9 mouse cellular contexts compared by ENCODE assay signal in genomic region chr2:31291421-31291820, GRCm38 (mm10). TPM values are rescaled to one million over a fixed set of nuclear protein-coding genes. Genes with fewer than 3 reads are reported as not detected.
DNase-seq lines count a peak whose midpoint lies in the region; ATAC-seq and TF ChIP-seq lines count a peak whose summit lies in the region.
"Had no signal": no experiment of that assay in that cellular context is flagged by ENCODE, and none has a peak within 500 bp of the region (broad histone marks: within the 10 kb centered on the region; RNA-seq: fewer than 3 reads in every experiment).

No protein-coding gene starts in this region.

- no peaks in the 10 kb centered on the region for H3K4me1 ChIP-seq in hindbrain, embryonic 11.5 days (replicated peaks; ENCODE audit: control insufficient read depth, insufficient read depth, low read length)
- H3K4me1 ChIP-seq in hindbrain, embryonic 12.5 days, result no peaks in the 10 kb centered on the region
- H3K4me1 ChIP-seq in midbrain, postnatal 0 days (ENCODE audit: insufficient read depth, low read length), result no peaks in the 10 kb centered on the region

- DNase-seq in hindbrain, embryonic 11.5 days (ENCODE audit: low spot score), result peak; percentile 81
- peak; percentile 64 for DNase-seq in R1 (ENCODE audit: low read depth, low spot score)
- DNase-seq in cerebellum, postnatal 25 days, result peak; percentile 80 to 86
- DNase-seq in kidney, postnatal 4 days, result peak; percentile 82 to 83
- DNase-seq in midbrain, postnatal 0 days (ENCODE audit: low spot score), result peak; percentile 57

- H3K79me3 ChIP-seq in C2C12 (ENCODE audit: low read depth), result no peaks in the 10 kb centered on the region

- H3K9me3 ChIP-seq in hindbrain, embryonic 11.5 days (ENCODE audit: control insufficient read depth, low read length), result no peaks in the 10 kb centered on the region
- H3K9me3 ChIP-seq in hindbrain, embryonic 12.5 days (replicated peaks), result no peaks in the 10 kb centered on the region
- H3K9me3 ChIP-seq in midbrain, postnatal 0 days (ENCODE audit: low read length), result no peaks in the 10 kb centered on the region
- H3K9me3 ChIP-seq: megakaryocyte, embryonic 14.5 days had no signal

- no peak overlapping the region for H3K9ac ChIP-seq in hindbrain, embryonic 11.5 days (ENCODE audit: low read depth, low read length)
- H3K9ac ChIP-seq in hindbrain, embryonic 12.5 days, result no peak overlapping the region
- H3K9ac ChIP-seq in midbrain, postnatal 0 days (replicated peaks; ENCODE audit: low read length, poor library complexity, severe bottlenecking), result no peak overlapping the region

- TF ChIP-seq CTCF in C2C12 (IDR thresholded peaks at IDR 0.05; ENCODE audit: control insufficient read depth, insufficient read depth, insufficient read length), result peak; percentile 99
- peak; percentile 100 for TF ChIP-seq CTCF in midbrain, postnatal 0 days (IDR thresholded peaks at IDR 0.05)

- H3K79me2 ChIP-seq in C2C12 (ENCODE audit: control insufficient read depth, insufficient read depth), result no peaks in the 10 kb centered on the region

- ATAC-seq in hindbrain, embryonic 11.5 days (ENCODE audit: low FRiP score), result no peak
- no peak for ATAC-seq in hindbrain, embryonic 12.5 days (ENCODE audit: low FRiP score)
- no peak for ATAC-seq in midbrain, postnatal 0 days (ENCODE audit: low FRiP score)
- ATAC-seq in erythroid progenitor cell, adult 5-6 weeks (replicated peaks; ENCODE audit: low FRiP score, poor library complexity, severe bottlenecking), result no peak

- no peak overlapping the region for H3K4me3 ChIP-seq in hindbrain, embryonic 11.5 days (ENCODE audit: low read depth, low read length)
- no peak overlapping the region for H3K4me3 ChIP-seq in hindbrain, embryonic 12.5 days
- no peak overlapping the region for H3K4me3 ChIP-seq in C2C12 (ENCODE audit: insufficient read depth, poor library complexity, severe bottlenecking)
- no peak overlapping the region for H3K4me3 ChIP-seq in midbrain, postnatal 0 days (ENCODE audit: low read depth, low read length)
- H3K4me3 ChIP-seq: megakaryocyte, embryonic 14.5 days had no signal

- no peak overlapping the region for H3K4me2 ChIP-seq in hindbrain, embryonic 11.5 days (replicated peaks; ENCODE audit: low read depth, low read length)
- no peak overlapping the region for H3K4me2 ChIP-seq in hindbrain, embryonic 12.5 days (replicated peaks)
- no peak overlapping the region for H3K4me2 ChIP-seq in midbrain, postnatal 0 days (ENCODE audit: low read depth, low read length, poor library complexity, severe bottlenecking)

- H3K36me3 ChIP-seq in hindbrain, embryonic 11.5 days (ENCODE audit: control insufficient read depth, insufficient read depth, low read length), result 0 out of 2 replicates have a peak, but pooled peaks cover 4% of the 10 kb centered on the region
- peaks cover 60% of the 10 kb centered on the region for H3K36me3 ChIP-seq in hindbrain, embryonic 12.5 days
- H3K36me3 ChIP-seq in C2C12 (ENCODE audit: control insufficient read depth, insufficient read depth), result peaks cover 51% of the 10 kb centered on the region
- peaks cover 51% of the 10 kb centered on the region for H3K36me3 ChIP-seq in midbrain, postnatal 0 days (ENCODE audit: insufficient read depth, low read length)

- H3ac ChIP-seq in C2C12 (ENCODE audit: control insufficient read depth, insufficient read length, low read depth), result no peak overlapping the region

- no peaks in the 10 kb centered on the region for H3K27me3 ChIP-seq in hindbrain, embryonic 11.5 days (ENCODE audit: control insufficient read depth, insufficient read depth, low read length)
- no peaks in the 10 kb centered on the region for H3K27me3 ChIP-seq in hindbrain, embryonic 12.5 days
- H3K27me3 ChIP-seq in C2C12 (ENCODE audit: control insufficient read depth, insufficient read depth, insufficient read length), result no peaks in the 10 kb centered on the region
- no peaks in the 10 kb centered on the region for H3K27me3 ChIP-seq in midbrain, postnatal 0 days (ENCODE audit: insufficient read depth, low read length)

- no peak overlapping the region for H3K27ac ChIP-seq in hindbrain, embryonic 11.5 days (ENCODE audit: low read depth, low read length)
- H3K27ac ChIP-seq in hindbrain, embryonic 12.5 days, result no peak overlapping the region
- H3K27ac ChIP-seq in midbrain, postnatal 0 days (ENCODE audit: low read depth, low read length), result no peak overlapping the region

- WGBS in hindbrain, embryonic 11.5 days, result 10% methylated on average over 6 of the region's 6 CpGs
- WGBS in hindbrain, embryonic 12.5 days, result 9% methylated on average over 6 of the region's 6 CpGs
- WGBS in midbrain, postnatal 0 days, result 8% methylated on average over 6 of the region's 6 CpGs

TF ChIP-seq in C2C12, 6 proteins besides CTCF, POLR2A, EP300 and RAD21:
- TF ChIP-seq USF1 (IDR thresholded peaks at IDR 0.05; ENCODE audit: low read depth) (no peak), CEBPB (IDR thresholded peaks at IDR 0.05; ENCODE audit: low read depth) (no peak), FOSL1 (IDR thresholded peaks at IDR 0.05; ENCODE audit: insufficient read depth, low read length, poor library complexity, severe bottlenecking) (no peak), MAX (IDR thresholded peaks at IDR 0.05) (no peak), MYOD1 (IDR thresholded peaks at IDR 0.05; ENCODE audit: control insufficient read depth, insufficient read length, low read depth) (no peak), MYOG (IDR thresholded peaks at IDR 0.05; ENCODE audit: control insufficient read depth, extremely low read depth, insufficient read length) (no peak)

RNA-seq across cellular contexts. Expression of gene Hmcn2, which starts 22.8 kb away (rescaled TPM):
- polyA plus RNA-seq in hindbrain, embryonic 11.5 days (2014; fragmentation: Nextera tagmentation; extraction: Ambion mirVana), result 0.08 TPM in 1 of 2 replicates, not detected in the other
- polyA plus RNA-seq in hindbrain, embryonic 12.5 days (2016; fragmentation: Nextera tagmentation; extraction: Ambion mirVana), result 0.30 and 0.33 TPM in 2 replicates
- polyA plus RNA-seq in C2C12 (2012; fragmentation: generic; extraction: Trizol), result 4.1 TPM
- total RNA-seq in midbrain, postnatal 0 days (2014; rRNA removed), result 0.60 and 1.5 TPM in 2 replicates
- 0.29 and 0.37 TPM in 2 replicates for polyA plus RNA-seq in midbrain, postnatal 0 days (2015; fragmentation: Nextera tagmentation; extraction: Ambion mirVana)
- not detected in 2 replicates for total RNA-seq in erythroid progenitor cell, adult 5-6 weeks (2015; ENCODE audit: low replicate concordance)
- total RNA-seq in erythroid progenitor cell, adult 5-6 weeks (2017; ENCODE audit: low replicate concordance), result not detected in 2 replicates

RNA-seq across cellular contexts. Expression of gene Ncs1, which starts 45.8 kb away (rescaled TPM):
- polyA plus RNA-seq in hindbrain, embryonic 11.5 days (2014; fragmentation: Nextera tagmentation; extraction: Ambion mirVana), result 70.5 and 76.5 TPM in 2 replicates
- polyA plus RNA-seq in hindbrain, embryonic 12.5 days (2016; fragmentation: Nextera tagmentation; extraction: Ambion mirVana), result 99.8 and 107 TPM in 2 replicates
- polyA plus RNA-seq in C2C12 (2012; fragmentation: generic; extraction: Trizol), result 58.6 TPM
- 190 and 202 TPM in 2 replicates for total RNA-seq in midbrain, postnatal 0 days (2014; rRNA removed)
- polyA plus RNA-seq in midbrain, postnatal 0 days (2015; fragmentation: Nextera tagmentation; extraction: Ambion mirVana), result 181 and 183 TPM in 2 replicates
- not detected in 2 replicates for total RNA-seq in erythroid progenitor cell, adult 5-6 weeks (2015; ENCODE audit: low replicate concordance)
- 0.39 TPM in 1 of 2 replicates, not detected in the other for total RNA-seq in erythroid progenitor cell, adult 5-6 weeks (2017; ENCODE audit: low replicate concordance)
